Mouse (Mus musculus): ENCODE measurements around the gene St6galnac6. TPM values are rescaled to one million over a fixed set of nuclear protein-coding genes. Genes with fewer than 3 reads are reported as not detected.

Gene St6galnac6
- polyA plus RNA-seq, 1 experiment from 2014 or later = 13.4 TPM

DNA sequence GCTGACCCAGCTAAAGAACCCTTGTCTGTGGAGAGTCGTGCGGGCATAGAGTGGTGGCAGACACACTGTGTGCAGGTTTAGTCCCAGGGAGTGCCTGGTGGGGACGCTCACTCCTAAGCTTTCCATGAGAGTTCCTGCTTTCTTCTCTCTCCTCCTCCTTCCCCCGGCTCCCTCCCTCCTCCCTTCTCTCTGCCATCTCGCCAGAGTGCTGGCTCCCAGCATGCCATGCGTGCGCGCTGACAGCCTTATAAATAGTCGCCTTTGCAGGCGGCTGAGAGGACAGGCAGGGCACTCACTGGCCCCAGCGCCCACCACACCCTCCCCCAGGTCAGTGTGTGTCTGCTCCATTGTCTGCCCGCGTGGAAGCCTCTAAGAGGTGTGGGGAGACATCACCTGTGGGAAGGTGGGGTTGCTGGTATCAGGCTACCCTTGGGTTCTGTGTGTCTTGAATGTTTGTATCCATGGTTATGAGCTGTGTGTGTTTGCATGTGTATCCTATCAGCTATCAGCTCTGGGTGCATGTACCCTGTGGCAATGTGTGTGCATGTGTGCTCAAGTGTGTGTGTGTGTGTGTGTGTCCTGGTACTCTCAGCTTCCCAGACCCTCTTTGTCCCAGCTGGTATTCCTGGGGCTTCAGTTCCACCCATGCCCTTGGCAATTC, 25.8 kb downstream of the St6galnac6 start:
- no peak overlapping the region for H3K4me3 ChIP-seq (ENCODE audit: low read depth, low read length)
- DNase-seq (ENCODE audit: low spot score) (peak; percentile 83), ATAC-seq (peak; percentile 21)
- H3K9ac ChIP-seq (replicated peaks; ENCODE audit: low read depth) = no peak overlapping the region
- H3K27ac ChIP-seq (ENCODE audit: low read length) = peak overlapping the region; percentile 74
- H3K9me3 ChIP-seq (ENCODE audit: low read length) = no peaks in the 10 kb centered on the region
- no peaks in the 10 kb centered on the region for H3K27me3 ChIP-seq (replicated peaks; ENCODE audit: insufficient read depth, low read length)
- H3K4me2 ChIP-seq (replicated peaks; ENCODE audit: low read depth, low read length) = peak overlapping the region; percentile 40
- peaks cover 32% of the 10 kb centered on the region for H3K4me1 ChIP-seq (ENCODE audit: insufficient read depth, low read depth, low read length)
- TF ChIP-seq EP300 (IDR thresholded peaks at IDR 0.05) = no peak
- TF ChIP-seq CTCF (IDR thresholded peaks at IDR 0.05) = no peak; the same call in 1 of the 2 replicates
- WGBS = 2% methylated on average over 13 of the region's 13 CpGs
- no peaks in the 10 kb centered on the region for H3K36me3 ChIP-seq (ENCODE audit: insufficient read depth, low read length)

DNA sequence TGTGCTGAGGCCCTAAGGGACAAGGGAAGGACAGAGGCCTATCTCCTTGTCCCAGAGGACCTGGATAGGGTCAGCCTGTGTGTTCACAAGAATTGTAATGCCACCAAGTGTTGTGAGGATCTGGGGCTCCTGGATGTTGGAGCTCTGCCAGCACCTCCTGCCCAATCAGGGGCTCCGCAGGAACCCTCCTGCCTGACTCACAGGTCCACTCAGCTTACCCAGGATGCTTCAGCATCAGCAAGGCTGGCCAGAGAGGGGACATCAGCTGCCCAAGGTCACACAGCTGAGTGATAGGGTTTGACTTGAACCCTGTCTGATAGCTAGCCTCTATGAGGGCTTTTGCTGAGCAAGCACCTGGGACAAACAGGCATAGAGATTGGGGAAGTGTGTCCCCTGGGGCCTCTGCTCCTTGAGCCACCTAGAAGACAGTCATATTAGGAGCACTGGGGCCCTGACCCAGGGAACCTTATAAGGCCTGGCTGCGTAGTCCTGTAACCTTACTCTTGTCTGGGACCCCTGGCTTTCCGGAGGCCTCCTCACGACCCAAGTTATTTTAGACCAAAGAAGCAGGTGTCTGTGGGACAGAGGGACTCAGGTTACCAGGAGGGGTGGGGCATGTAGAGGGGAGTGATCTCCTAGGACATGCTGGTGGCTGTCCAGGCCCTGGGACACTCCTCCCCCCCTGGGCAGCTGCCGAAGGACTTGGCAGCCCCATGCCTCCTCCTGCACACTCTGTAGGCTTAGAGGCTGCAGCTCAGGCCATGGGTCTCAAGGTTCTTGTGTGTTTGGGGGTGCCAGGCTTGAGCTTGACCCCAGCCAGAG, 26.6 kb downstream of the St6galnac6 start:
- WGBS = 33% methylated on average over 5 of the region's 5 CpGs
- H3K4me1 ChIP-seq (ENCODE audit: insufficient read depth, low read depth, low read length) = peaks cover 25% of the 10 kb centered on the region
- ATAC-seq = no peak

DNA sequence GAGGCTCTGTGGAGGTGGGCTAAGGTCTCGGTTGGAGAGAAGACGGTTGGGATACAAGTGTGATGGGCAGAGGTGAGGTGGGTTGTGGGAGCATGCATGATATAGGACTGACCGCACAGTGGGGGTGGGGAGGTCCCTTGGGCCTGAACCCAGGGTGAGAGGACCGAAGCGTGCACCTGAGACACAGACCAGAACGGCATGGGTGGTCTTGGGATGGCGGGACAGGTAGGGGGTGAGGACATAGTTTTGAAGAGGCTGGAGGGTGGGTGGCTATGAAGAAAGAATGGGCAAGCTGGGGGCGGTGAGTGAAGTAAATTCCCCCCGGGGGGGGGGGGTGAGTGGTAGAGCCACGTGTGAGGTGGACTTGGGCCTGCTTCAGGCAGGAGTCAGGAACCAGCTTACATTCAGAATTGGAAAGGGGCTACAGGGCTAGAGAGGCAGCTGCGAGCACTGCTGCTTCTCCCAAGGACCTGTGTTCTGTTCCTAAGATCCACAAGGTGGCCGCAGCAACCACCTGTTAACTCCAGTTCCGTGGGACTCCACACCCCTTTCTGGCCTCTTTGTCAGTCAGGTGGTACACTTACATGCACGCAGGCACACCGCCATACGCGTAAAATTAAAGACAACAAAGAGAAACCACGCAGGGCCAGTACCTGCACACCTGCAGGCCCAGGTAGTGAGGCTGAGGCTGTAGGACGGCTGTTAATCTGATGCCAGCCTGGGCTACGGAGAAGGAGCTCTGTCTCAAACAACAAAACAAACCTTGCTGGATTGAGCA, 27.9 kb downstream of the St6galnac6 start:
- TF ChIP-seq EP300 (IDR thresholded peaks at IDR 0.05) = no peak
- TF ChIP-seq CTCF (IDR thresholded peaks at IDR 0.05) = no peak
- peaks cover 19% of the 10 kb centered on the region; the same call in 1 of the 2 replicates for H3K4me1 ChIP-seq (ENCODE audit: insufficient read depth, low read depth, low read length)
- ATAC-seq (no peak), DNase-seq (ENCODE audit: low spot score) (peak; percentile 48)
- H3K9me3 ChIP-seq (ENCODE audit: low read length) = no peaks in the 10 kb centered on the region
- H3K27ac ChIP-seq (ENCODE audit: low read length) = peak overlapping the region; percentile 16; the same call in 1 of the 2 replicates
- WGBS = 57% methylated on average over 16 of the region's 20 CpGs
- H3K4me3 ChIP-seq (ENCODE audit: low read depth, low read length) = no peak overlapping the region
- no peaks in the 10 kb centered on the region for H3K27me3 ChIP-seq (replicated peaks; ENCODE audit: insufficient read depth, low read length)
- no peak overlapping the region for H3K4me2 ChIP-seq (replicated peaks; ENCODE audit: low read depth, low read length)
- H3K36me3 ChIP-seq (ENCODE audit: insufficient read depth, low read length) = no peaks in the 10 kb centered on the region
- no peak overlapping the region for H3K9ac ChIP-seq (replicated peaks; ENCODE audit: low read depth)

More for the DNA sequence above, 26.6 kb downstream of the St6galnac6 start:
- peak overlapping the region; percentile 74 for H3K27ac ChIP-seq (ENCODE audit: low read length)
- no peak overlapping the region for H3K4me3 ChIP-seq (ENCODE audit: low read depth, low read length)
- H3K9me3 ChIP-seq (ENCODE audit: low read length) = no peaks in the 10 kb centered on the region
- TF ChIP-seq CTCF (IDR thresholded peaks at IDR 0.05) (no peak), EP300 (IDR thresholded peaks at IDR 0.05) (no peak)
- H3K4me2 ChIP-seq (replicated peaks; ENCODE audit: low read depth, low read length) = no peak overlapping the region
- peak; percentile 40 for DNase-seq (ENCODE audit: low spot score)
- no peaks in the 10 kb centered on the region for H3K27me3 ChIP-seq (replicated peaks; ENCODE audit: insufficient read depth, low read length)
- H3K9ac ChIP-seq (replicated peaks; ENCODE audit: low read depth) = no peak overlapping the region
- H3K36me3 ChIP-seq (ENCODE audit: insufficient read depth, low read length) = no peaks in the 10 kb centered on the region

GRCm38 (mm10) chr2:32628044-32628550, 28.6 kb downstream of the St6galnac6 start:
- H3K27ac ChIP-seq (ENCODE audit: low read length) = peak overlapping the region; percentile 43; the same call in 1 of the 2 replicates
- peaks cover 19% of the 10 kb centered on the region; the same call in 1 of the 2 replicates for H3K4me1 ChIP-seq (ENCODE audit: insufficient read depth, low read depth, low read length)
- H3K9me3 ChIP-seq (ENCODE audit: low read length) = no peaks in the 10 kb centered on the region
- 57% methylated on average over 4 of the region's 4 CpGs for WGBS
- H3K36me3 ChIP-seq (ENCODE audit: insufficient read depth, low read length) = no peaks in the 10 kb centered on the region
- no peak overlapping the region for H3K9ac ChIP-seq (replicated peaks; ENCODE audit: low read depth)
- no peaks in the 10 kb centered on the region for H3K27me3 ChIP-seq (replicated peaks; ENCODE audit: insufficient read depth, low read length)
- ATAC-seq (no peak), DNase-seq (ENCODE audit: low spot score) (peak; percentile 39)
- no peak for TF ChIP-seq EP300 (IDR thresholded peaks at IDR 0.05)
- no peak for TF ChIP-seq CTCF (IDR thresholded peaks at IDR 0.05)
- H3K4me3 ChIP-seq (ENCODE audit: low read depth, low read length) = no peak overlapping the region
- no peak overlapping the region; the same call in 1 of the 2 replicates for H3K4me2 ChIP-seq (replicated peaks; ENCODE audit: low read depth, low read length)

DNA sequence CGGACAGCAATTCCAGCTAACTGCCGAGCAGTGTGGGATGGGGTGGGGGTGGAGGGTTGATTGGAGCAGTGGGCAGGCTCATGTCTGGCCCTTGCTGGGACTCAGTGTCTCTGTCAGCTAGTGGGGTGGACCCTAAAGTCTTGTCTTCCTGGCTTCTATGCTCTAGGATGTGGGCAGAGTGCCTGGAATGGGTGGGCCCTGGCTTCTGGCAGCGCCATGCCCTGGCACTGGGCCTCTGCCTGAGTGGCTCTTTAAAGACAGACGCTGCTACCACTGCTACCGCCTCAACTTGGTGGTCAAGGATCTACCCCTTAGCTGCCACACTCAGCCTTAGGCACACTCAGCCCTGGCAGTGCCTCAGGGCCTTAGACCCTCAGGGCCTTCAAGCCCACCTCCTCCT, 29.2 kb downstream of the St6galnac6 start:
- peaks cover 19% of the 10 kb centered on the region; the same call in 1 of the 2 replicates for H3K4me1 ChIP-seq (ENCODE audit: insufficient read depth, low read depth, low read length)
- H3K4me3 ChIP-seq (ENCODE audit: low read depth, low read length) = no peak overlapping the region
- H3K4me2 ChIP-seq (replicated peaks; ENCODE audit: low read depth, low read length) = no peak overlapping the region; the same call in 1 of the 2 replicates
- 17% methylated on average over 5 of the region's 5 CpGs for WGBS
- no peaks in the 10 kb centered on the region for H3K36me3 ChIP-seq (ENCODE audit: insufficient read depth, low read length)
- ATAC-seq (peak; percentile 61), DNase-seq (ENCODE audit: low spot score) (peak; percentile 83)
- TF ChIP-seq CTCF (IDR thresholded peaks at IDR 0.05) (0 out of 2 replicates have a peak, but pooled peaks have one; percentile 3), EP300 (IDR thresholded peaks at IDR 0.05) (no peak)
- no peak overlapping the region for H3K9ac ChIP-seq (replicated peaks; ENCODE audit: low read depth)
- no peaks in the 10 kb centered on the region for H3K27me3 ChIP-seq (replicated peaks; ENCODE audit: insufficient read depth, low read length)
- peak overlapping the region; percentile 43 for H3K27ac ChIP-seq (ENCODE audit: low read length)
- no peaks in the 10 kb centered on the region for H3K9me3 ChIP-seq (ENCODE audit: low read length)

Measured in lung, postnatal 0 days (tissue).